In the genomic region with DNA sequence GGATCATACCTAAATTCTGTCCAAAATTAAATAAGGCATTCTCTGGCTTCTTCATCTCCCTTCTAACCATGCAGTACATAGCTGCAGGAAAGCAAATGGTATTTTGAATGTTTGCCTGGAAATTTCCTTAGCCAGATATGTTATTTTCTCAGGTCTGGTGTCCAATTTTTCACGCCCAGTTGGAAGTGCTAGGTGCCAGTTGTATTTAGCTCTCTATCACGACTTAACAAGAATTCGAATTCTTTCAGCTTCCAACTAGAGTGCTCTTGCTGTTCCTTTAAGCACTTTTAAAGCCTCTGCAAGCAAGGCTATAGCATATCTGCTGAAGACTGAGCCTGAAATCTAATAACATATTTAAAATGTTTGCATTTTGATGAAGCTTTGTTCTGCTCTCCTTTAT, we compare ENCODE assay signal across 21 mouse cellular contexts.
DNase-seq lines count a peak whose midpoint lies in the region; ATAC-seq and TF ChIP-seq lines count a peak whose summit lies in the region.
"Had no signal": no experiment of that assay in that cellular context is flagged by ENCODE, and none has a peak within 500 bp of the region (broad histone marks: within the 10 kb centered on the region; RNA-seq: fewer than 3 reads in every experiment).

No protein-coding gene starts in this region.

- H3K9ac ChIP-seq in forebrain, embryonic 15.5 days (replicated peaks): no peak overlapping the region
- H3K9ac ChIP-seq in forebrain, embryonic 13.5 days: no peak overlapping the region
- H3K9ac ChIP-seq: embryonic facial prominence, embryonic 13.5 days; embryonic facial prominence, embryonic 15.5 days had no signal

- H3K4me1 ChIP-seq in forebrain, embryonic 15.5 days: no peaks in the 10 kb centered on the region
- no peaks in the 10 kb centered on the region for H3K4me1 ChIP-seq in forebrain, embryonic 13.5 days
- H3K4me1 ChIP-seq: embryonic facial prominence, embryonic 13.5 days; embryonic facial prominence, embryonic 15.5 days had no signal

- 0 out of 2 replicates have a peak, but pooled peaks have one; percentile 19 for ATAC-seq in forebrain, embryonic 15.5 days (replicated peaks)
- no peak for ATAC-seq in forebrain, embryonic 13.5 days
- peak; percentile 67; the same call in 1 of the 2 replicates for ATAC-seq in frontal cortex, adult (ENCODE audit: low TSS enrichment)

- no peaks in the 10 kb centered on the region for H3K27me3 ChIP-seq in forebrain, embryonic 15.5 days
- H3K27me3 ChIP-seq in forebrain, embryonic 13.5 days: no peaks in the 10 kb centered on the region
- H3K27me3 ChIP-seq: embryonic facial prominence, embryonic 13.5 days; embryonic facial prominence, embryonic 15.5 days had no signal

- no peak overlapping the region for H3K4me2 ChIP-seq in forebrain, embryonic 15.5 days (replicated peaks)
- no peak overlapping the region for H3K4me2 ChIP-seq in forebrain, embryonic 13.5 days
- H3K4me2 ChIP-seq: embryonic facial prominence, embryonic 13.5 days; embryonic facial prominence, embryonic 15.5 days had no signal

- TF ChIP-seq POLR2A in brain, embryonic 14.5 days (IDR thresholded peaks at IDR 0.05; ENCODE audit: borderline replicate concordance, extremely low read depth, insufficient read depth, insufficient read length, poor library complexity, severe bottlenecking): no peak

- TF ChIP-seq CTCF in brain, embryonic 14.5 days (IDR thresholded peaks at IDR 0.05; ENCODE audit: borderline replicate concordance, extremely low read depth, insufficient read depth, insufficient read length): no peak

- no peaks in the 10 kb centered on the region for H3K36me3 ChIP-seq in forebrain, embryonic 15.5 days
- no peaks in the 10 kb centered on the region for H3K36me3 ChIP-seq in forebrain, embryonic 13.5 days (ENCODE audit: poor library complexity, severe bottlenecking)
- H3K36me3 ChIP-seq: embryonic facial prominence, embryonic 13.5 days; embryonic facial prominence, embryonic 15.5 days had no signal

- 60% methylated on average over 3 of the region's 3 CpGs for WGBS in forebrain, embryonic 15.5 days
- WGBS in forebrain, embryonic 13.5 days: 77% methylated on average over 3 of the region's 3 CpGs

- H3K27ac ChIP-seq in forebrain, embryonic 15.5 days (replicated peaks): no peak overlapping the region
- no peak overlapping the region for H3K27ac ChIP-seq in forebrain, embryonic 13.5 days
- H3K27ac ChIP-seq: embryonic facial prominence, embryonic 13.5 days; embryonic facial prominence, embryonic 15.5 days; gastrocnemius, adult 2 months had no signal

- DNase-seq in cerebellum, postnatal 14 days: peak; percentile 35 to 56
- DNase-seq in cerebellum, adult 9-10 months: no peak
- no peak for DNase-seq in frontal cortex, adult 2 months (ENCODE audit: extremely low spot score in 1 of 2, low spot score in 1 of 2)
- peak; percentile 51 for DNase-seq in brain, embryonic 14.5 days (ENCODE audit: low read depth)
- no peak for DNase-seq in spleen, adult 18-20 months
- DNase-seq: adrenal gland, adult 2 months; adrenal gland, postnatal 10 days; adrenal gland, postnatal 25 days; cerebellum, adult 11-12 months; cerebellum, adult 2 months; cerebellum, adult 9-11 months; cerebellum, postnatal 36 days; embryo, embryonic 11 days; gastrocnemius, adult 2 months; gastrocnemius, postnatal 10 days had no signal

- H3K9me3 ChIP-seq in forebrain, embryonic 15.5 days: no peaks in the 10 kb centered on the region
- no peaks in the 10 kb centered on the region for H3K9me3 ChIP-seq in forebrain, embryonic 13.5 days (replicated peaks)
- H3K9me3 ChIP-seq: embryonic facial prominence, embryonic 13.5 days; embryonic facial prominence, embryonic 15.5 days had no signal

- no peak overlapping the region for H3K4me3 ChIP-seq in forebrain, embryonic 15.5 days
- no peak overlapping the region for H3K4me3 ChIP-seq in forebrain, embryonic 13.5 days
- H3K4me3 ChIP-seq: embryonic facial prominence, embryonic 13.5 days; embryonic facial prominence, embryonic 15.5 days; erythroblast, embryonic 14.5 days; gastrocnemius, adult 2 months had no signal

Comparison
In these comparisons a context has a peak if more than half of its experiments do, and no peak if none do; other contexts are left out.
1. DNase-seq: peak in cerebellum, postnatal 14 days (2 of 2) and brain, embryonic 14.5 days (single experiment); none in cerebellum, adult 9-10 months (single experiment), frontal cortex, adult 2 months (0 of 2) and spleen, adult 18-20 months (0 of 2).